Mouse (Mus musculus): ENCODE measurements around the gene Gimap9.

GRCm38 (mm10) chr6:48665471-48665870 is 10.5 kb upstream of the Gimap9 start:
- TF ChIP-seq CTCF (IDR thresholded peaks at IDR 0.05) (no peak), EP300 (IDR thresholded peaks at IDR 0.05) (no peak)

Data from lung, postnatal 0 days (tissue).